Mouse (Mus musculus) kidney, adult 9 months (tissue): ENCODE measurements around the gene Daam2.

ENCODE experiments used
- DNase-seq: peaks from one replicate; pipeline ENCODE4 v3.0.0; 2022

Gene Daam2

DNA sequence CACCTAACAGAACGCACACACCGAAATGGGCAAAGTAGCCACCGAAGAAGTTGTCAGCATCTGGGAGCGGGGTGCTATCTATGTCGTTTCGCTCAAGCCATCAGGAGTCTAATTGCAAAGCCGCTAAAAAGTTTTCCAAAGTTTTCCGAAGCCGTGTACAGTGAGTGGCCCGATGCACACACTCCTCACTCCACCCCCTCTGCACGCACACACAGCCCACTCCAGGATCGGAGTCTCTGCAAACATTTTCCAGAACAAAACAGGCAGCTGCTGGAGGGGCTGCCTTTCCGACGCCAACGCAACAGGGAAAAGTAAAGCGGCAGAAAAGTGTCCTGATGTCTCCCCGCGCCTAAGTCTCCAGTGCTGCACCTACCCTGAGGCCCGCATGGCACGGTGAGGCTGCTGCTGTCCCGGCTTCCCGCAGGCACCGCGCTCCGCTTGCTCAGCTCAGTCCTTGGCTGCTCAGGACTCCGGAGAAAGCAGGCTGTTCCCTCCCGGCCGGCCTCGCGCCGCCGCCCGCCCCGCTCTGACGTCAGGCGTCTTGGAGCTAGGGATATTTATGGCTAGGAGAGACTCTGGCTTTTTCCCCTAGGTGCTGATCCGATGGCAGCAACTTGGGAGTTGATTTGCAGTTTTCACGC lies at the start of gene Daam2:
TSS of gene Daam2 (minus strand) at position 514 of the 641 bp plus-strand sequence.
- peak; percentile 66 for DNase-seq

- DNase-seq: no peak
Observed at GRCm38 (mm10) chr17:49610296-49610695, 46.2 kb upstream of the Daam2 start.

DNA sequence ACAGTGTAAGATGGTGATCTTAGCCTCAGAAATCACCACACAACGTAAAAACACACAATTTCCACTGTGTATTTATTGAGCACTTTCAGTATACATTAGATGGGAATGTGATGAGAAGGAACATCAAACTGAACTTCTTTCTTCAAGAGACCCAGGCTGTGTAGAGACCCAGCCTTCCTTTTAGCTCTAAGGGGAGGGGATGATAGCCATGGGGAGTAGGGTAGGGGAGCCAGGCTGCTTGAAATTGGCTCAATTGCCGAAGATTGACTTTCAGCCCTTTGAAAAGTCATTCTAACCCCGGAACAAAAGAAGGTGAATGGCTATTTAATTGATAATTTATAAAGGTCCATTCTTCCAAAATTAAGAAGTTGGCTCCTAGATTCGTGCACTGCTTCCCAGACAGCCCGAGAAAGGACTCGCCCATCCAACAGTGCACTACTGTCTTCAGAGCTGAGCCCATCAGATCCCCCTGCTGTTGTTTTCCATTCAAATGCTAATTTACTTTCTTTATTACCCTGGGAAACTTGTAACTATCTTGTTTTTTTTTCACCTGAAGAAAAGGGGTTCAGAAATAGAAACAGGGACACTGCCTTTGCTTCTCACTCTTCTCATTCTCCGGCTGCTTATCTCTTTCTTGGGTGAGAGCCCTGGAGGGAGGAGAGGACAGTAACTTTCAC lies 43.3 kb upstream of the Daam2 start:
- no peak for DNase-seq

DNA sequence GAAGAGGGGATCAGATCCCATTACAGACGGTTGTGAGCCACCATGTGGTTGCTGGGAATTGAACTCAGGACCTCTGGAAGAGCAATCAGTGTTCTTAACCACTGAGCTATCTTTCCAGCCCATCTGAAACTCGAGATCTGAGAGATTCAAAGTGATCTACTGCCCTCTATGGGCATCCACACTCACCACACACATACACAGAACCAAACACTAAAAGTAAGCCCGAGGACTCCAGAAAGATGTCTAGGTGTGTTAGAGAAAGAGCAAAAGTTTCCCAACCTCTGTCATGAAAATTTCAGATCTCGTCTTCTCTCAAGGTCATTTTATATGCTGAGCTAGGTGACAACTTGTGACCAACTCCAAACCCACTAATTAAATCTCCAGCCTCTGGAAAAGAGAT lies 41.3 kb upstream of the Daam2 start:
- no peak for DNase-seq

- DNase-seq: no peak
Observed at GRCm38 (mm10) chr17:49590051-49590450, 25.9 kb upstream of the Daam2 start.

- no peak for DNase-seq
Observed at GRCm38 (mm10) chr17:49582471-49582870, 18.3 kb upstream of the Daam2 start.

DNA sequence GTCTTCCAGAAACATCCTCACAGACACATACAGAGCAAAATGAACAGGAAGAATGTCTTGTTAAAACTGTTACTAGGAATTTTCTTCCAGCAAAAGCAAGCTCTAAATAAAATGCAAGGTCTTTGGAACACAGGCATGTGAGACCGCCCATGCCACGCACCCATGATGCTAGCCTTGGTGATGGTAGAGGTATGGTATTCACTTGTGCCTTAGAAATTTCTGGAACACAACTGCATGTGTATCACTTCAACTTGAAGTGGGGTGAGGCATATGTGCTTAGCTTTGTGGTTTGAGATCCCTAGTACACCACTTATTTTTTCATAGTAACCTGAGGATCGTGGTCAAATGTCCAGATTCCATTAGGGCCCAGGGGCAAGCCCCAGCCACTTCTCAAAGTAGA lies 13.2 kb upstream of the Daam2 start:
- DNase-seq: no peak

GRCm38 (mm10) chr17:49568717-49569116 lies 4.6 kb upstream of the Daam2 start:
- DNase-seq: no peak

DNA sequence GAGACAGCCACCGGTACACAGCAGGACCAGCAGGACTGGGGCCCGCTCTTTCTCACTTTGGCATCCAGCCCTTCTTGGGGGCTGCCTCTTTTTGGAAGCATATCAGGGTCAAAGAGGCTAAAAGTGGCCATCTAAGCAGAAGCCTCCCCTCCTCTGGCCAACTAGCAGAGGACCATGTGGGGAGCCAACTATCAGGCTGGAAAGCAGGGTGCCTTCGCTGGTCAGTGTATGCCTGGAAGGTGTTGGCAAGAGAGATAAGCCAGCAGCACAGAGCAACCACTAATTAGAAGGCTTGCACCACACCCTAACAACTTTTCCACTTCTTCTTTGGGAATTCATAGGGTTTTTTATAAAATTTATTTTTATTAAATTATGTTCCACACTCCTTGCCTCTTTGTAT lies 346 bp upstream of the Daam2 start:
- DNase-seq: no peak

- DNase-seq: no peak
Observed at GRCm38 (mm10) chr17:49563416-49563780, 745 bp downstream of the Daam2 start.

- no peak for DNase-seq
Observed at GRCm38 (mm10) chr17:49562701-49563415, 1.3 kb downstream of the Daam2 start.

GRCm38 (mm10) chr17:49561985-49562384 lies 2.2 kb downstream of the Daam2 start:
- no peak for DNase-seq

DNA sequence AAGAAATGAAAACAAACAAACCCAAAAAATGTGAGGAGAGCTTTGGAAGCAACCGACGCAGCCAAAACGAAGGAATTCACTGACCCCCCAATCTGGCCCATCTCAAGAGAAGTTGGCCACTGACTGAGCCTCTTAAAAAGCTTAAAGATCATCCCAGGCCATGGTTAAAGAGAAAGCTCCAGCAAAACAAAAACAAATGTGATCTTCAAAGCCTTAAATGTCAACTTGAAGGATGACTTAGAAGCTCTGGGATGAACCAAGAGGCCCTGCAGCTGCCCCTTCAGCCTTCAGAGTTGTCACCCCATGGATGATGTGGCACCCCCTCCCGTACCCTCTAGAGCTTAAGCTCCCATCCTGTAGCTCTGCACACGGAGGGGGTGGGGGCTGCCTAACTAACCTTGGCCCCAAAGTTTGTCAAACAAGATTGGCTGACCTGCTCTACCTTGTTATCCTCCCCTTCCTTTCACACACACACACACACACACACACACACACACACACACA lies 4.3 kb downstream of the Daam2 start:
- peak; percentile 28 for DNase-seq

DNA sequence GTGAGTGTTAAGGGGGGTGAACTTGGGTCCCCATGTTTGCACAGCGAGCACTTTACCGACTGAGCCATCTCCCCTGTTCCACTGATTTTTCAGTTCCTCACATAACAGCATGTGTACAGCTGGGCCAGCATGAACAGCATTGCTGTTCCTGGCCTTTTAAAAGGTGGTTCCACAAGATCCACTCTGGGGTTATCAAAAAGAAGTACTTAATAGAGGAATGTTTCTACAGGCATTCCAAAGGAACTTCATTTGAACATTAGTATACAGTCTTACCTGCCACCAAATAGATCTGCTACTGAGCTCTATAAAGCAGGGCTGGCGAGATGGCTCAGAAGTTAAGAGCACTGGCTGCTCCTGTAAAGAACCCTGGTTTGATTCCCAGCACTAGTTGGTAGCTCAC lies 8.0 kb downstream of the Daam2 start:
- no peak for DNase-seq

GRCm38 (mm10) chr17:49551991-49552390 lies 12.2 kb downstream of the Daam2 start:
- DNase-seq: no peak

DNA sequence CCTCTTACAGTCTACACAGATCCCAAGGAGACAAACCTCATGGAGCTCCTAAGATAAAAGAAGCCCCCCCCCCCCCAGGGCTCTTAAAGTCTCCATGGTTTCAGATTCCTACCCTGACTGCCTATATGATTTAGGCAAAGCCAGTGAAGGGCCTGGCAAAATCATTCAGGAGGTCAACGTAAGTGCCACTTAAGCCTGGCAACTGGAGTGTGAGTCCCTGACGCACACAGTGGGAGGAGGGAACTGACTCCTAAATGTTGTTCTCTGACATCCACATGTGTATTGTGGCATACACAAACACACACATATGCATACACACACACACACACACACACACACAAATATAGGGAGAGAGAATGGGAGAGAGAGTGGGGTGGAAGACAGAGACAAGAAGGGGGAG lies 12.7 kb downstream of the Daam2 start:
- no peak for DNase-seq

DNA sequence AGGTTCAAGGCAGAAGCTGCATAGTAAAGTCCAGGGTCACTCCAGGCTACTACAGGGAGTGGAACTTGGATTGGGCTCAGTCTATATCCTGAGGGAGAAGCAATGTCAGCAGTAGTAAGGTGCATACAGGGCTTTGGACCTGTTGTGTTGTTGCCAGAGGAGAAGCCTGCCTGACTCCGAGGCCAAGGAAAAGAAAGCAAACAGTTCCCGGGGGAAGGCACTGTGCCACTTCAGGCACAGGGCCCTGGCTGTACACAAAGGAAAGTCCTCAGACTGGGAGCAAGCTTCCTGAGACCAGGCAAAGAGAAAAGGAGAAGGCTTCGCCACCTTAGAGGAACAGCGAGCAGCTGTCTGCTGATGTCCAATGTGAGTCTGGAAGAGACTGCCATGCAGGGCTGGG lies 18.1 kb downstream of the Daam2 start:
- no peak for DNase-seq

GRCm38 (mm10) chr17:49545424-49545823 lies 18.7 kb downstream of the Daam2 start:
- DNase-seq: no peak

GRCm38 (mm10) chr17:49544561-49544960 lies 19.6 kb downstream of the Daam2 start:
- DNase-seq: no peak

DNA sequence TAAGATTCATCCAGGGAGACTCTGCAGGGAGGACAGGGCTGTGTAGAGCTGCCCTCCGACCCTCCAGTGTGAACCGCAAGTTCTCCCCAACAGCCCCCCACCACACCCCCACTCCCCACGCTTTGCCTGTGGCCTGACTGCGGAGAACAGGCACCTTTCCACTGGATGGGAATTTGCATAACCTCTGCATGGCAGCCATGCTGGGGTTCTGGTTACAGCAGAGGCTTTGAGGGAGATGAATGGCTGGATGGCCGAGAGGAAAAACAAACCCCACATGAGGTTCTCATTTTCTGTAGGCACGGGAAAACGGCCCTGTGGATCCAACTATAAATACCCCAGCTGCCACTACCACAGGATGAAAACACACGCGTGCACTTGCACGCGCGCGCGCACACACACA lies 23.4 kb downstream of the Daam2 start:
- no peak for DNase-seq

DNA sequence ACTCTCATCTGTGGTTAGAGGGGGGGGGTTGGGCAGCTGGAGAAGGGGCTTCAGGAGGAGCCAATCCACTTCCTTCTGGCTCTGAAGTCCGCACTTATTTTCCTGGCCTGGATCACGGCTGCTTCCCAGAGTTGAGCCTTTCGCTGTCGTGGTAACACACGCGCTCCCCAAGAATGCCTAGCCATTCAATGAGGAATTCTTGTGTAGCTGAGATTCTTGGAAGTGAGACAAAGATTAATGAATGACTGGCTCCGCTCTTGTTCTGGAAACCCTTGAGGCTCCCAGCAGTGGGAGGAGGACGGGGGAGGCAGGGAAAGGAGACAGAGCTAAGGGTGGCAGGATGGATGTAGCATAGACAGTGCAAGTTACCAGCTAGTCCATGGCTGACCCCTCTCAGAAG lies 24.9 kb downstream of the Daam2 start:
- DNase-seq: peak; percentile 75

GRCm38 (mm10) chr17:49535580-49535979 lies 28.6 kb downstream of the Daam2 start:
- DNase-seq: no peak

DNA sequence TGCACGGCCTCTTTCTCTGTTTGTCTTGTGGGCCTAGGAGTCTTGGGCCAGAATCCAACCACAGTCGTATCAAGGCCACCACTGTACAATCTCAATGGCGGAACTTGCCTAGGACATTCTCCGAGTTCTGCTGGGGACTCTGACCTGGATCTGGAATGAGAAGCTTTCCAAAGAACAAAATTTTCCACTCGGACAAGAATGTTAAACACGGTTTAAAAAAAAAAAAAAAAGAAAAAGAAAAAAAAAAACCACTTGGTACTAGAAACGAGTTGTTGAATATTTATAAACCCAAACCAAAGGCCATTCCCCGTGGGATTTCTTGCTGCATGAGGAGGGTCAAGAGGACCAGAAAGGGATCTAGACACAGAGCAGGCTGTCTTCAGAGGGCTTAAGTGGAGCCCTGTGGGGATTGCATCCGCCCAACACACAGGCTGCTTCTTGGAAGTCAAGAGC lies 29.9 kb downstream of the Daam2 start:
- DNase-seq: peak; percentile 65

- DNase-seq: no peak
Observed at GRCm38 (mm10) chr17:49531661-49532060, 32.5 kb downstream of the Daam2 start.
